Mouse (Mus musculus) cortical plate, adult 2 months (tissue): ENCODE measurements at regions not wholly inside any gene's neighbourhood (a gene's known extent, or its start where the extent isn't known, plus 50 kb on each side); places are given as distances from the start of the nearest gene placed in this dataset.

Experiments used
- CTCF ChIP-seq: fragments of 200-500 bp; IDR thresholded peaks from 2 replicates; pipeline ENCODE4 v1.5.1; 2011; ENCODE audit warnings: mild to moderate bottlenecking, control low read depth, low read length; ENCODE audit not compliant: insufficient read depth; ENCODE audit errors: extremely low read depth
- POLR2A ChIP-seq: fragments of 200-500 bp; IDR thresholded peaks from 2 replicates; pipeline ENCODE4 v1.6.1; 2011; ENCODE audit warnings: mild to moderate bottlenecking, low read length, control low read depth; ENCODE audit not compliant: insufficient read depth; ENCODE audit errors: extremely low read depth

DNA sequence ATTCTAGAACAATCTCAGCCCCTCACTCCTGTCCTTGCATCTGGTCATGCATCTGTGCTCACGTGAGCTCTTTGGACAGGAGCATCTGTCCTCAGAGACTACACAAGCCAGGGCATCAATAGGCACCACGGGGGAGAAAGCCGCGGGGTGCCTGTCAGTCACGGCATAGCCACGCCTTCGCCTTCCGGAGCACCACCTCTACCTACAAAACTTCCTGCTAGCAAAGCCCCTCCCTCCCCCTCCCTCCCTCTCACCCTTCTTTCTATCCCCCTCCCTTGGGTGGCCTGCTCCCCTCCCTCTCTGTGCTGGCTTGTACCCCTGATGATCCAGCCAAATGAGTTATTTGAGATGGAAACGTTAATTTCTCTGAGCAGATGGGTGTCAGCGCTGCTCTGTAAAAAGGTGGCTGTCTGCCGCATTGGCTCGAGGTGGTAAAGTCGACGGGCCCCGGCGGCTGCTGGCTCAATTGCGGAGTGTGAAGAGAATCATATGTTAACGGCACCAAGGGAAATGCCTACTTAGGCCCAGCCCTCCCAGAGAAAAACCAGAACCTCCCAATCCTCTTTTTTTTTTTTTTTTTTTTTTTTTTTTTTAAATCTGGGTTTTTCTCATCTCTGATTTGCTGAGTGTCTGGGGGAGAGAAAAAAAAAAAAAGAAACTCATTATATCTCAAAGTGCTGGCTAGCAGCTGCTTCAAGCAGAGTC is 82.0 kb downstream of the 2410131K14Rik start:
- no peak for TF ChIP-seq CTCF
- no peak for TF ChIP-seq POLR2A
